Mouse (Mus musculus) bone marrow macrophage, adult 2 months (primary cell): Measurements from ENCODE around the gene Megf11.

Source experiments
- CTCF ChIP-seq: IDR thresholded peaks from 2 replicates; pipeline ENCODE4 v1.5.1; 2012; ENCODE audit warnings: low read depth, mild to moderate bottlenecking, low read length, moderate library complexity
- POLR2A ChIP-seq: IDR thresholded peaks from 2 replicates; pipeline ENCODE4 v1.6.1; 2012; ENCODE audit warnings: mild to moderate bottlenecking, low read depth, low read length, borderline replicate concordance

DNA sequence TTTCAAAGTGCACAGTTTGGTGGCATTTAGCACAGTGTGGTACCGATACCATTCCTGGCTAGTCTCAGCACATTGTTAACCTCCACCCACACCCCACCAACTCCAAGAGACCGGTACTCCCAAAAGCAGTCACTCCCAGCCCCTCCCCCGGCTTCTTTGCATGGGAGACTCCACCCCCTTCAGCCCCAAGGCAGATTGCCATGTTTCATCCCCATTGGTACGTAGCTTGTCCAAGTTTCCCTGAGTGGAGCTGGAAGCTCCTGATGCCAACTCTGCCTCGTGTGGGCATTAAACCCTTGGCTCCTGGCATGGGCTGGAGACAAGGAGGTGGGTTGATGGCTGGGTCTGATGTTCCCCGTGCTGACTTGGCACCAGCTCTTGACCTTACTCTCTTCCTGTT lies 129.4 kb downstream of the Megf11 start:
- TF ChIP-seq CTCF = no peak
- no peak for TF ChIP-seq POLR2A
